Mouse (Mus musculus) activated CD4-positive, CD25-positive, alpha-beta regulatory T cell, adult 4 months (primary cell): ENCODE measurements around the gene Galk1. TPM values are rescaled to one million over a fixed set of nuclear protein-coding genes. Genes with fewer than 3 reads are reported as not detected.
A peak's percentile ranks its signal among the peaks of the same experiment; 100 is the strongest.

Source experiments
- ATAC-seq: one replicate; pipeline ENCODE4 v1.8.0; 2017
- polyA plus RNA-seq, 2 experiments: library from polyadenylated mRNA; unstranded; fragments of 100-300 nt; shearing (Covaris generic); gene quantifications; one replicate each; pipeline ENCODE4 v1.2.1; 2017

Gene Galk1
- 10 to 100 TPM; 23.0 to 25.3 TPM for polyA plus RNA-seq

GRCm38 (mm10) chr11:116012262-116012947 is at the start of gene Galk1:
TSS of gene Galk1 (minus strand) at chr11:116012719.
- ATAC-seq = peak; percentile 78

- no peak for ATAC-seq
These were observed 49.3 kb upstream of the Galk1 start for GRCm38 (mm10) chr11:116061641-116062415.

- no peak for ATAC-seq
These were observed 48.1 kb upstream of the Galk1 start for GRCm38 (mm10) chr11:116060596-116060995.

GRCm38 (mm10) chr11:116059691-116060025 is 47.1 kb upstream of the Galk1 start:
- no peak for ATAC-seq

- ATAC-seq = no peak
These were observed 46.6 kb upstream of the Galk1 start for GRCm38 (mm10) chr11:116058868-116059690.

GRCm38 (mm10) chr11:116058022-116058614 is 45.6 kb upstream of the Galk1 start:
- ATAC-seq = no peak

- no peak for ATAC-seq
These were observed 44.8 kb upstream of the Galk1 start for GRCm38 (mm10) chr11:116057237-116057881.

GRCm38 (mm10) chr11:116055873-116056272 is 43.4 kb upstream of the Galk1 start:
- ATAC-seq = no peak

GRCm38 (mm10) chr11:116053510-116054229 is 41.2 kb upstream of the Galk1 start:
- ATAC-seq = no peak

GRCm38 (mm10) chr11:116050196-116050595 is 37.7 kb upstream of the Galk1 start:
- no peak for ATAC-seq

GRCm38 (mm10) chr11:116049610-116050009 is 37.1 kb upstream of the Galk1 start:
- ATAC-seq = no peak

GRCm38 (mm10) chr11:116045173-116045572 is 32.7 kb upstream of the Galk1 start:
- no peak for ATAC-seq

- no peak for ATAC-seq
These were observed 30.8 kb upstream of the Galk1 start for GRCm38 (mm10) chr11:116043286-116043685.

GRCm38 (mm10) chr11:116042372-116043138 is 30.0 kb upstream of the Galk1 start:
- ATAC-seq = no peak

GRCm38 (mm10) chr11:116041833-116042232 is 29.3 kb upstream of the Galk1 start:
- no peak for ATAC-seq

- no peak for ATAC-seq
These were observed 28.1 kb upstream of the Galk1 start for GRCm38 (mm10) chr11:116040593-116040992.

GRCm38 (mm10) chr11:116037826-116038225 is 25.3 kb upstream of the Galk1 start:
- ATAC-seq = no peak

- ATAC-seq = no peak
These were observed 24.2 kb upstream of the Galk1 start for GRCm38 (mm10) chr11:116036671-116037070.

- no peak for ATAC-seq
These were observed 22.1 kb upstream of the Galk1 start for GRCm38 (mm10) chr11:116034584-116034983.

GRCm38 (mm10) chr11:116030898-116031845 is 18.7 kb upstream of the Galk1 start:
- peak; percentile 14 for ATAC-seq
